Mouse (Mus musculus): ENCODE data around the gene Il6st. TPM values are rescaled to one million over a fixed set of nuclear protein-coding genes. Genes with fewer than 3 reads are reported as not detected.

Gene Il6st
- polyA plus RNA-seq, 1 experiment from 2014 or later, result 79.3 TPM

DNA sequence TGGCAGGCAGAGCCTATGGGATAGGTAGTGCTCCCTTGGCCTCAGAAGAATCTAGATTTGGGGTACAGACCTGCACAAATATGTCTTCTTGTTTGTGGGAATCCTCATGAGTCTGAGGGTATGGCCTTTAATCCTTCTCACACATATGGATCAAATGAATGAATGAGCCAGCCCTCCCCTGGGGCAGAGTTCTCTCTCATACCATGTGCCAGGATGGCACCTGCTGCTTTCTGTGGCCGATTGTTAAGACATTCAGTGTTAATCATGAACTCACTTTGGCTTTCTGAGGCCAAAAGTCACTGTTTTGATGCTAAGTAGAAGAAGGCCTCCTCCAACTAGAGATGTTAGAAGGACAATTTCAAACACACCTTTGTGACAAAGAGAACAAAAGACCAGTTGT is 63.3 kb downstream of the Il6st start:
- Histone ChIP-seq H3K27ac (ENCODE audit: poor library complexity, severe bottlenecking) (no peak overlapping the region), H3K4me2 (no peak overlapping the region), H3K4me1 (replicated peaks) (peaks cover 4% of the 10 kb centered on the region; the same call in 1 of the 2 replicates), H3K9ac (no peak overlapping the region), H3K36me3 (no peaks in the 10 kb centered on the region), H3K4me3 (no peak overlapping the region), H3K9me3 (replicated peaks) (0 out of 2 replicates have a peak, but pooled peaks cover 5% of the 10 kb centered on the region), H3K27me3 (replicated peaks) (no peaks in the 10 kb centered on the region)
- ATAC-seq (ENCODE audit: insufficient number of reproducible peaks, low FRiP score), result no peak
- 68% methylated on average over 1 of the region's 1 CpGs for WGBS

DNA sequence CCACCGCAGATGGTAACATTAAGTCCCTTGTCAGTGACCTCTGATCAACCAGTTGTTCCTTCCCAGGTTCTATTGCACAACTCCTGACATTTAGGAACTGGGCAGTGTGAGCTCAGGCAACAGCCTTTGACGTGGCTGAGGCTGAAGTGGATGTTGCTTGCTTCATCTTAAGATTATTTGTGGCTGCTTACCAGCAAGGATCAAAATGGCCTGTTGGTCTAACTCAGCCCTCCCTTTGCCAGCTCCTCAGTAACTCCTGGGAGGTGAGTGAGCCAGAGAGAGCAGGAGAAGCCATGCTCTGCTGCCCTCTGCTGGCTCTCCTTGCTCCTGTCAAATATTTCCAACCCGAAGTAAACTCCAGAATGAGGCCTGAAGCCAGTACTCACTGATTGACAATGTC is 66.0 kb downstream of the Il6st start:
- Histone ChIP-seq H3K4me1 (replicated peaks) (peaks cover 11% of the 10 kb centered on the region), H3K27ac (ENCODE audit: poor library complexity, severe bottlenecking) (no peak overlapping the region), H3K36me3 (no peaks in the 10 kb centered on the region), H3K9ac (no peak overlapping the region), H3K27me3 (replicated peaks) (no peaks in the 10 kb centered on the region), H3K4me3 (no peak overlapping the region), H3K4me2 (no peak overlapping the region), H3K9me3 (replicated peaks) (0 out of 2 replicates have a peak, but pooled peaks cover 5% of the 10 kb centered on the region)
- no peak for ATAC-seq (ENCODE audit: insufficient number of reproducible peaks, low FRiP score)
- 27% methylated on average over 3 of the region's 3 CpGs for WGBS

DNA sequence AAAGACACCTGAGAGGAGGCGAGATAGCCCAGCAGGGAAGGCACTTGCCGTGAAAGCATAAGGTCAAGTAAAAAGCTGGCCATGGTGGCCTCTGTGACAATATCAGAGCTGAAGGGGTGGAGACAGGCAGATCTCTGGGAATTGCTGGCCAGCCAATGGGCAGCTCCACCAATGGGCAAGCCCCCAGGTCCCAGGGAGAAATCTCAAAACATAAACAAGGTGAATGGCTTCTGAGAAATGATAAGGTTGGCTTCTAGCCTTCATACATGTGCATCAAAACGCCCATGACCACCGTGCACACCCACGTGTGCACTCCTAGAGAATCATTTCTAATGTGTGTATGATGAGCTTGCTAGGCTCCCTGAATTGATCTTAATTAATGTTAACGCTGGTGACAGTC is 68.4 kb downstream of the Il6st start:
- H3K9me3 ChIP-seq (replicated peaks), result no peaks in the 10 kb centered on the region
- H3K4me2 ChIP-seq, result no peak overlapping the region
- H3K27me3 ChIP-seq (replicated peaks), result no peaks in the 10 kb centered on the region
- 76% methylated on average over 6 of the region's 6 CpGs for WGBS
- H3K9ac ChIP-seq, result no peak overlapping the region
- H3K4me3 ChIP-seq, result no peak overlapping the region
- no peak overlapping the region for H3K27ac ChIP-seq (ENCODE audit: poor library complexity, severe bottlenecking)
- H3K36me3 ChIP-seq, result no peaks in the 10 kb centered on the region
- H3K4me1 ChIP-seq (replicated peaks), result peaks cover 11% of the 10 kb centered on the region
- ATAC-seq (ENCODE audit: insufficient number of reproducible peaks, low FRiP score), result no peak

DNA sequence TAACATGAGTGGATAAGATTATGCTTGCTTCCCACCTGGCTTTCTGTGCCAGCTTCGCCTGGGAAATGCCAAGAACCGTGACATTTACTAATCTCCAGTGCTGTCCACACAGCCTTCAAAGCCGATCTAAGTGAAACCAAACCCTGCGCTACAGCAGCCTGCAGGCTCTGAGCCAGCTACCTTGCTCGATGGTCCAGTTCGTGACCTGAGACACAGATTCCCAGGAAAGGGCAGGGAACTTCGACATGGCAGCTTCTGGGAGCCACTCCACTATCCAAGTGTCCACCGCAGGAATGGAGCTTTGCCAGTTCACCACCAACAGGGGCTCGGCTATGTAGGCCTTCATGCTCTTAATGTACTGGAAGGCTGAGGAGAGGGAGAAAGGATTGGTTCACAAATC is 69.7 kb downstream of the Il6st start:
- H3K9me3 ChIP-seq (replicated peaks), result no peaks in the 10 kb centered on the region
- no peak overlapping the region for H3K27ac ChIP-seq (ENCODE audit: poor library complexity, severe bottlenecking)
- no peak overlapping the region for H3K4me2 ChIP-seq
- peaks cover 11% of the 10 kb centered on the region for H3K4me1 ChIP-seq (replicated peaks)
- ATAC-seq (ENCODE audit: insufficient number of reproducible peaks, low FRiP score), result no peak
- H3K36me3 ChIP-seq, result no peaks in the 10 kb centered on the region
- no peak overlapping the region for H3K9ac ChIP-seq
- H3K27me3 ChIP-seq (replicated peaks), result no peaks in the 10 kb centered on the region
- 45% methylated on average over 9 of the region's 9 CpGs for WGBS
- no peak overlapping the region for H3K4me3 ChIP-seq

DNA sequence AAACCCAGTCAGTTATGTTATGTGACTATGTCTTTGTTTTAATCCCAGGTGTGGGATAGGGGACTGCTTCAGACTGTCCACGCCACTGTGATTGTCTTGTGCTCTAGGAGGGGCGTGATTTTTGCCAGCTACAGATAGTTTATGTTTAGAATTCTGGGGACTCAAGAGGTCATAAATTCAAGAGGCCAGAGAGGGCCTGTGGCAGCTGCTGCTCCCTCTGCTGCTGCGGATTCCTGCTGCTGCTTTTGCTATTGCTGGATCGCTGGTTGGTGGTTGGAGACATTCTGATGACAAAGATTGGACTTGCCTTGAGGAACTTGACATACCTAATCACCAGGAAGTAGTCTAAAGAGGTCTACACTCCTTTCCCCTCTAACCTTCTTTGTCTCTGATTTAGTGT is 72.7 kb downstream of the Il6st start:
- H3K9me3 ChIP-seq (replicated peaks), result no peaks in the 10 kb centered on the region
- H3K4me2 ChIP-seq, result no peak overlapping the region
- H3K9ac ChIP-seq, result no peak overlapping the region
- H3K36me3 ChIP-seq, result no peaks in the 10 kb centered on the region
- H3K4me3 ChIP-seq, result no peak overlapping the region
- peaks cover 23% of the 10 kb centered on the region for H3K4me1 ChIP-seq (replicated peaks)
- H3K27me3 ChIP-seq (replicated peaks), result no peaks in the 10 kb centered on the region
- ATAC-seq (ENCODE audit: insufficient number of reproducible peaks, low FRiP score), result no peak
- 53% methylated on average over 4 of the region's 4 CpGs for WGBS
- H3K27ac ChIP-seq (ENCODE audit: poor library complexity, severe bottlenecking), result no peak overlapping the region

DNA sequence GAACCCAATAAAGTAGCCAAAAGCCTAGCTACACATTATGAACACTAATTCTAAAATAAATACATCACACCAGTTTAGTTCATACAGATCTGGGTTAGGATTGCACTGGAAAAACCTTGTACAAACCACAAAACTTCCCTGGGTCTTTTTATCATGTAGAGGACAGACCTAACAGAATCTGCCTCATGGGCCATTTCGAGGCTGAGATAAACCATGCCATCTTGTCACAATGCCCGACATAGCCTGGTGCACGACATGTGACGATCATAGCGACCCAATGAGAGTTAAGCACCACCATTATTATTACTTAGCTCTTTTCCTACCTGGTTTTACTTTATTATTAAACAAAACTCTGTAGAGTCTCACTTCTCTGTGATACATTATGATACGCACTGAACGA is 73.2 kb downstream of the Il6st start:
- H3K36me3 ChIP-seq, result no peaks in the 10 kb centered on the region
- H3K9me3 ChIP-seq (replicated peaks), result no peaks in the 10 kb centered on the region
- H3K27ac ChIP-seq (ENCODE audit: poor library complexity, severe bottlenecking), result no peak overlapping the region
- 77% methylated on average over 7 of the region's 7 CpGs for WGBS
- H3K27me3 ChIP-seq (replicated peaks), result no peaks in the 10 kb centered on the region
- H3K4me2 ChIP-seq, result no peak overlapping the region
- peaks cover 24% of the 10 kb centered on the region for H3K4me1 ChIP-seq (replicated peaks)
- no peak overlapping the region for H3K9ac ChIP-seq
- no peak for ATAC-seq (ENCODE audit: insufficient number of reproducible peaks, low FRiP score)
- no peak overlapping the region for H3K4me3 ChIP-seq

DNA sequence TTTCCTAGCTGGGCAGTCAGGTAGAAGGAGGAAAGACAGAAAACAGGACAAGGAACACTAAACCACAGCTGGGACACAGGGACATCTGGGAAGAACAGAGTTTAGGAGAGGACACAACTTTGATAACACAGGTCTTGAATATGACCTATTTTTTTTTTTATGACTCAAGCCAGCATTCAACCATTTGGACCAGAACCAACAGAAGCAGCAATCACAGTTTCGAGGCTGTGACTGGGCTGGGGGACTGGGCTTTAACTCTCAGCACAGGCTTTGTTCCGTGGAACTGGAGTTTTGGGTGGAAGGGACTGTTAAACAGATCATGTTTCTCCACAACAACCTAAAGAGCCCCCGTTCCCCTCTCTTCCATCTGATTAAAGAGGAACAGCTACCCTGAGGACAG is 76.7 kb downstream of the Il6st start:
- H3K9ac ChIP-seq, result no peak overlapping the region
- no peaks in the 10 kb centered on the region for H3K9me3 ChIP-seq (replicated peaks)
- 47% methylated on average over 3 of the region's 3 CpGs for WGBS
- no peak overlapping the region for H3K4me3 ChIP-seq
- no peak for ATAC-seq (ENCODE audit: insufficient number of reproducible peaks, low FRiP score)
- no peaks in the 10 kb centered on the region for H3K36me3 ChIP-seq
- peaks cover 17% of the 10 kb centered on the region for H3K4me1 ChIP-seq (replicated peaks)
- no peaks in the 10 kb centered on the region for H3K27me3 ChIP-seq (replicated peaks)
- no peak overlapping the region for H3K27ac ChIP-seq (ENCODE audit: poor library complexity, severe bottlenecking)
- H3K4me2 ChIP-seq, result no peak overlapping the region; the same call in 1 of the 2 replicates

DNA sequence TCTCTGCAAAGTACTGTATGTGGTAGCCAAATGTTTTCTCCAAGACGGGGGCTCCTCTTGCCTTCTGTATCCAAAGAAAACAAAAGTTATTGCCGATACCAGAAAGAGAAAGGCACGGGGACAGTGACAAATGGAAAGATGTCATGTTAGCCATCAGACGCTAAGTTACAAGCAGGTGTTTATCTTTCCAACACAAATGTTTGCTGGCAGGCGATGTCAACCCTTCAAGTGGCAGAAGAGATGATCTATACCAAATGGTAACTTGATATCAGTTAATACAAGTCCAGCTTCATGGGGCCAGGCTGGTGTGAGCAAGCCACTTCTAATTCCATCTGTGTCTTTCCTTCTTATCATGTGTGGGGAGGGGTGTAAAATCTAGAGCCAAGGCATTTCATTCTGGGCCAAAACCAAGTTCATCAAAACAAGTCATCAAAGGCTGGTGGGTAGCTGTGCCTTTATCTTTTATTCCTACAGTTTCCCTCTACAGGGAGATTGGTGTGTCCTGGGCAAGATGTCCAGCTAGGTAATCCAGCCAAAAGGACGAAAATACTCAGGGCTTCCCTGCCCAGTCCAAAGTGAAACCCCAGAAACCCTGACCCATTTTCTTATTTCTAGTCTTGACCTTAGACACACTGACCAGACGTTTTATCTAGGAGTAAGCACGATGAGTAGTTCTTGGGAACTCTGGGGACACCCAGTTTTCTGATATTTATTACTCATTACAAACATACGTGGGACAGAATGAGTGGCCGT is 77.5 kb downstream of the Il6st start:
- no peak overlapping the region for H3K9ac ChIP-seq
- H3K4me2 ChIP-seq, result no peak overlapping the region
- H3K27ac ChIP-seq (ENCODE audit: poor library complexity, severe bottlenecking), result no peak overlapping the region
- H3K9me3 ChIP-seq (replicated peaks), result no peaks in the 10 kb centered on the region
- no peak overlapping the region for H3K4me3 ChIP-seq
- no peaks in the 10 kb centered on the region for H3K36me3 ChIP-seq
- H3K4me1 ChIP-seq (replicated peaks), result peaks cover 17% of the 10 kb centered on the region
- no peak for ATAC-seq (ENCODE audit: insufficient number of reproducible peaks, low FRiP score)
- no peaks in the 10 kb centered on the region for H3K27me3 ChIP-seq (replicated peaks)
- WGBS, result 46% methylated on average over 10 of the region's 10 CpGs

DNA sequence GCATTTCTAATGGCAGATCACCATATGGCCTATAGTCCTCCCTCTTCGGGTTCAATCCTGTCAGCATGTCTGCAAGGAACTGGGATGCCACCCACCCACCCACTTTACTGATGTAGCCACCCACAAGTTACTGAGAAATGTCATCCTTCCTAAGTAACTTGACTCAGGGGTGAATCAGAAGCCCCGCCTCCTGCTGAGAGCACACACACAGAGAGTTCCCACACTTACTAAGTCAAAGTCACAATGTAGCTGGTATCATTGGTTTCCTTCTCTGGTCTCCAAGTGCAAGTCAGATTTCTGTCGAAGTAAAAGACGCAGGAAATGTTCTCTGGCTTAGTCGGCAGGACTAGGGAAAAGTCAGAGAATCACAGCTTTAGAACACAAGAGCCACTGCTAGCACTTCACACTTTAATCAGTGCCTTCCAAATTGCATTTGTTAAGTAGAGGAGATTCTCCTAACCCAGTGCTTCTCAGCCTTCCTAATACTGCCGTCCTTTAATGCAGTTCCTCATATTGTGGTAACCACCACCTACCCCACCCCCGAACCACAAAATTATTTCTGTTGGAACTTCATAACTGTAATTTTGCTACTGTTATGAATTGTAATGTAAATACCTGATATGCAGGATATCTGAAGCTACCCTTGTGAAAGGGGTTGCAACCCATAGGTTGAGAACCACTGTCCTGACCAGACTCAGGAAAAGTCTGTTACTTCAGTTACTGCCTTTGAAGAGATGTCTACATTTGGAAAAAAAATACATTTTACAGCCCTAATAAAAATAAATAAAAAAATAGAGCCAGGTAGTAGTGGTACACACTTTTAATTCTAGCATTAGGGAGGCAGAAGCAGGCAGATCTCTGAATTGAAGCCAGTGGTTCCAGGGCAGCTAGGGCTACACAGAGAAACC is 88.0 kb downstream of the Il6st start:
- H3K9me3 ChIP-seq (replicated peaks), result no peaks in the 10 kb centered on the region
- H3K27me3 ChIP-seq (replicated peaks), result no peaks in the 10 kb centered on the region
- H3K4me2 ChIP-seq, result no peak overlapping the region
- H3K27ac ChIP-seq (ENCODE audit: poor library complexity, severe bottlenecking), result no peak overlapping the region
- H3K36me3 ChIP-seq, result no peaks in the 10 kb centered on the region
- WGBS, result 65% methylated on average over 7 of the region's 7 CpGs
- H3K9ac ChIP-seq, result no peak overlapping the region
- H3K4me1 ChIP-seq (replicated peaks), result no peaks in the 10 kb centered on the region
- ATAC-seq (ENCODE audit: insufficient number of reproducible peaks, low FRiP score), result no peak
- no peak overlapping the region for H3K4me3 ChIP-seq

DNA sequence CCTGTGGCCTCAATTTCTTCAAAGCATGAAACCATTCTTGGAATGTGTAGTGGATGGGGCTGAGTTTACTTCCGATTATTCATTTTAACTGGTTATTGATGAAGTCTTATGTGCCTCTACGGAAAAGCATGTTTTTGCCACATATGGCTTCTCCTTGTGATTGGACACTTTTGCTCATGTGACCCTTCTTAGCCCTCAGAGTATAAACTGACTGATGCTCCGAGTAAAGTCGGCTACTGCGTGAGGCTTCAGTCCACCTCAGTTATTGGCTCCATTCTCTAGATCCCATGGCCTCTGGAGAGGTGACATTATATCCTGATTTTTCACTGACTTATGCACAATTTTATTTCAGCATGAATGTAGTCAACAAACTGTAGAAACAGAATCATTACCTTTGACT is 89.4 kb downstream of the Il6st start:
- Histone ChIP-seq H3K9ac (no peak overlapping the region), H3K4me1 (replicated peaks) (no peaks in the 10 kb centered on the region), H3K4me3 (no peak overlapping the region), H3K27ac (ENCODE audit: poor library complexity, severe bottlenecking) (no peak overlapping the region), H3K27me3 (replicated peaks) (no peaks in the 10 kb centered on the region), H3K36me3 (no peaks in the 10 kb centered on the region), H3K4me2 (no peak overlapping the region), H3K9me3 (replicated peaks) (no peaks in the 10 kb centered on the region)
- ATAC-seq (ENCODE audit: insufficient number of reproducible peaks, low FRiP score), result no peak
- 89% methylated on average over 5 of the region's 5 CpGs for WGBS

DNA sequence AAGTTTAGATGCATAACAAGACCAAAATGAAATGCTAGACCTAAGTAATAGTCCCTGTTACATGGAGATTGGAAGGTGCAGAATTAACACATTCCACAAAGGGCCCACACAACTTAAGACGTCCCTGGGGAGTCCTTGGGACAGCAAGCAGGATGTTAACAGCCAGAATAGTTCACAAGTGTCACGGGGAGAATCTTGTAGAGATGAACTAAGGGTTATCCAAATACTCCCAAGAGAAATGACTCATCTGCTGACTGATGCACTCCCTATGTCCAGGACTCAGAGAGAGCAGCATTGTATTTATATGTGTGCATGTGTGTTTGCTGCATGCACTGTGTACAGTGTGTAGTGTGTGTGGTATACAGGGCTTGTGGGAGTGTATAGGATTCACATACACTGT is 92.6 kb downstream of the Il6st start:
- WGBS, result 43% methylated on average over 2 of the region's 2 CpGs
- no peak overlapping the region for H3K27ac ChIP-seq (ENCODE audit: poor library complexity, severe bottlenecking)
- no peaks in the 10 kb centered on the region for H3K9me3 ChIP-seq (replicated peaks)
- H3K4me2 ChIP-seq, result no peak overlapping the region
- H3K27me3 ChIP-seq (replicated peaks), result no peaks in the 10 kb centered on the region
- no peaks in the 10 kb centered on the region for H3K4me1 ChIP-seq (replicated peaks)
- ATAC-seq (ENCODE audit: insufficient number of reproducible peaks, low FRiP score), result no peak
- H3K36me3 ChIP-seq, result no peaks in the 10 kb centered on the region
- no peak overlapping the region for H3K4me3 ChIP-seq
- H3K9ac ChIP-seq, result no peak overlapping the region
